Mouse (Mus musculus) cerebellum, adult 11 months (tissue): Measurements from ENCODE around the gene Ajap1.

Experiments
- DNase-seq: peaks from one replicate; pipeline ENCODE4 v3.0.0; 2022

Ajap1 gene

DNA sequence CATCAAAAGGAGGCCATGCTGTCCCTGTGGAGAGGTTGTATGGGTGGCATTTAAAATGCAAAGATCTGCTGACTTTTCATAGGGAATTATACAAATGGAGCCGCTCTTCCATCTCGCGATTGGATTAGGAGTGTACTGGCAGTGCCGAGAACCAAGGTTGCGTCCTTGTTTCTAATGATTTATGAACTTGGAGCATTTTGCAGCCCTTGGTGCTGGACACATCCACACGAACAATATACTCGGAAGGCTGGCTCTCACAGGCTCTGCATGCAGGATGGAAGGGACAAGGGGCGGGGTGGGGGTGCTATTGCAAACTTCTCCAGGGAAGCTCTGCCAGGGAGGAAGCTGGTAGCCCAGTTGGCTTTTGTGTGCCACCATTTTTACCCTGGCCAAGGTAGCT, 31.1 kb downstream of the Ajap1 start:
- DNase-seq = no peak

DNA sequence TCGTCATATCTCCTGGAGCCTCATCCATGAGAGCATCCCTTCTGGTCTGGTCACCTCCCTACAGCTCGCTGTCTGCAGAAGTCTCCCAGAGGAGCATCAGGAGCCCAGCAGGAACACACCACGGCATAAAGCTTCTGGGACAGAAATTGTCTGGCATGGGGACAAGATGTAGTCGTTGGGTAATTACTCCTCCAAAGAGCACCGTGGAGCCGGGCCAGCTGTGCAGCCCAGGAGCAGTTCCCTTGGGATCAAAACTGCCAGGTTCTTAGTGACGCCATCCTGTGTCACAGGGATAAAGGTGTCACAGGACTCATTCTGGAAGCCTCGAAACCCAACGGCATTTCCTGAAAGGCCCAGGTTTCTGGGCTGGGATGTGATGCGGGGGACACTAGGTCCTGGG, 40.1 kb downstream of the Ajap1 start:
- DNase-seq = no peak

DNA sequence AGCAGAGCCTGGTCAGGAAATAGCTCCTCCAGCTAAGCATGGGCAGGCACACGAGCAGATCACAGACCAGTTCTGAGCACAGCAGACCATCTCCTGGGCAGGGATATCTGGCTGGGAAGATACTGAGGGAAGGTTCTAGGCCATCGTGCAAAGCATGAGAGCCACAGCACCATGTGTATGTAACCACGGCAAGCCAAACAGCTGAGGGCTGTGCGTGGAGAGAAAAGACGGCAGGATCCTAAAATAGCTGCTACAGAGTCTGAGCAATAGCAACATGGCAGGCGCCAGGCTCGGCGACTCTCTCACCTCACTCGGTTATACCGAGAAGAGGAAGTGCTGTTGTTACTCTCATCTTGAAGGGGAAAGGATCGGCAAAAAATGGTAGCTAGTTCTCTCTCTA, 42.7 kb downstream of the Ajap1 start:
- DNase-seq = no peak

DNA sequence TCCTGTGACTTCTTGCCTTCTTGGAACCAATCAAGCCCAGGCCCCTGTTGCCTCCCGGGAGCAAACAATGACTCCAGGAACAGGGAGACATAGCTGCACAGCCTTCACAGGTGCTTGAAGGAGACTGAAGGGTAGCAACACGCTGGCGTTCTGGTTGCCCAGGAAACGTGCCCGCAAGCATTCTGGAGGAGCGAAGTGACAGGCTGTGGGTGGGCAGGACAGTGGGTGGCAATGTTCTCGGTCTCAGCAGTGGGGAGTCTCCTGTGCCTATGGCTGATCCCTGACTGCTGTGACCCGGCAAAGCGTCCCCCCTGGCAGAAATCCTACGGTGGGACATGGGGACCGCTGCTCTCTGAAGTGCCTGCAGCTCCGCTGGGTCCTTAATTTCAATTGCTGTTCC, 43.6 kb downstream of the Ajap1 start:
- DNase-seq = no peak

DNA sequence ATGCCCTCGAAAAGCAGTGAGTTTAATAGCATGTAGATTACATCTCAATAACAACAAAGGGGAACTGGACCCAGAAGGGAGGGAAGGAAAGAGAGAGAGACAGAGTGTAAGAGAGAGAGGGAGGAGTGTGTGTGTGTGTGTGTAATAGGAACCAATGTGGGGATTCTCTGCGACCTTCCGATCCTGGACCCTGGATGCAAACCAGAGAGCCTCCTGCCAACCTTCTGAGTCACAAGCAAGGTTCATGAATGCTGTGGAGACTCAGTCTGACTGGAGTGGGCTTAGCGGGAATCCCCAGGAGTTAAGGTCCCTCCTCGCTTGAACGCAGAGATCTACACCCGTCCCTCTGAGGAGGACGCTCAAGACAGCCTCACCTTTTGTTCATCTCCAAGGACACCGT, 45.4 kb downstream of the Ajap1 start:
- no peak for DNase-seq

DNA sequence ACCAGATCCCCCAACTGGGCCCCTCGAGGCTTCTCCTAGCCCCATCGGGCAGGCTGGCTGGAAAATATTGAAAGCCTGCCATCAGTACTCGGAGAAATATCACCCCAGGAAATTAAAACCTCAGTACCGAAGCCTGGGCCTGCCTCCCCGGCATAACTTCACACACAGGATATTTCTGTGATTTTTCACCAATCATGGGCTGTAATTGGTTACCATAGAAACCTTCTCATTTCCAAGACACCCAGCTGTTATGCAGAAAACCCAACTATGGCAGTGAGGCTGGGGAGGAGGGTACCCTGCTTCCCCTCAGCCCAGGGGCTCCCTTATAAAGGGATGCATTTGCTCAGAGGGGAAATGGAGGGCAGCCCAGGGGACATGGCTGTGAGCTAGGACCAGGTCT, 46.7 kb downstream of the Ajap1 start:
- DNase-seq = no peak

DNA sequence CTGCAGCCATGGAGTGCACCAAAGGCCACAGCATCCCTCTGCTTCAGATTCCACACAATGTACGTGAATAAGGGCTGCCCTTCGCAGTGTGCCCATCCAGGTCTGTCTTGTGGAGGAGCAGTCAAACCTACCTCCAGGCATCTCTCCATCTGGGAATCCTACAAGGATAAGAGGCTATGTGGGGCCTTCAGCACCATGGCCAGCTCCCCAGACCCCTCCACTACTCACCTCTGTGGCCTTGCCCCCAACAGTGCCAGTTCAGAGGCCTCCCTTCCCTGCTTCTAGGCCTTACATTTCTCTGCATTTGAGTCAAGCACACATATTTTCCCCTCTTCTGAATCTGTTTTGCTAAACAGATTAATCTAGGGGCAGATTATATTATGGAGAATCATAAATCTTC, 52.6 kb downstream of the Ajap1 start:
- DNase-seq = no peak

DNA sequence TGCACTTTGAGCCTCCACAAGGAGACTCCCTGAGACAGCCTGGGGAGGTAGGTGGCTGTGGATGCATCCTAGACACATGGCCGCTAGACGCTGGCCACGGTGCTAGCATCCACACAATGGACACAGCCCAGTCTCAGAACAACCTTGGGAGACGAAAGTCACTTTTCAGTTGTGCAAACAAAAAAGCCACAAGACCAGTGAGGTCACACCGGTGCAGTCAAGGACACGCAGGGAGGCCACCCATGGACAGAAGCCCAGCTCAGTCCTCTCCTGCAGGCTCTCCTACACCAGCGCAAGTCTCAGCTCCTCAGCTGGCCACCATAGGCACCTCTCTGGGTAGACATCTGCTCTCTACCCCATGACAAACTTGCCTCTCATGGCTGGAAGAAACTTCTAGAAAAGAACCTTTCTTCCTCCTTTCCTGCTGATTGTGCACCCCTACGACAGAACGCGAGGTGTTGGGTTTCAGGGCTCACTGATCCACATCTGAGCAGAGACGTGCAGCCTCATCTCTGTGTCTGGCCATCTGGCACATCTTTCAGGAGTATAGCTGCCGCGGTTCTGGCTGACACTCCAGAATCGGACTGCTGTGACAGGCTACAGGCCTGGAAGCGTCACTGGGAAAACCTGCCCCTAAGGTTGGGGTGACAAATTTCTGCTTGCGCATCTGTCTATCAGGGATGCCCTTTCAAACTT, 56.5 kb downstream of the Ajap1 start:
- DNase-seq = no peak

DNA sequence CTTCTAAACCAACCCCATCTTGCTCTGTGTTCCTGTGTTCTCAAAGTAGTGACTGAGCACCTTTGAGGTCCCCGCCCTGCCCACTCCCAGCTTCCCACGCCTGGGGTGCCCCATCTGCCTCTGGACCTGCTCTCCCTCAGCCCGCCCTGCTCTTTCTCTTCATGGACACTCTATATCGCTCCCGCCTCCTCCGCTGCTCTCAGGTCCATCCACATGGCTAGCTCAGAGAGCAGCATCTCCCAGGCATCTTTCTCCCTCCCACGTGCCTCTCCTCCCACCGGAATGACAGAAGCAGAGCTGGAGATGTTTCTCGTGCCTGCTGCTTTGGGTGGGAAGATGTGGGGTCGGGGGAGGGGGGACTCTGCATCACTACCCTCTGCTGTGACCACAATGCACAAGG, 58.3 kb downstream of the Ajap1 start:
- no peak for DNase-seq

DNA sequence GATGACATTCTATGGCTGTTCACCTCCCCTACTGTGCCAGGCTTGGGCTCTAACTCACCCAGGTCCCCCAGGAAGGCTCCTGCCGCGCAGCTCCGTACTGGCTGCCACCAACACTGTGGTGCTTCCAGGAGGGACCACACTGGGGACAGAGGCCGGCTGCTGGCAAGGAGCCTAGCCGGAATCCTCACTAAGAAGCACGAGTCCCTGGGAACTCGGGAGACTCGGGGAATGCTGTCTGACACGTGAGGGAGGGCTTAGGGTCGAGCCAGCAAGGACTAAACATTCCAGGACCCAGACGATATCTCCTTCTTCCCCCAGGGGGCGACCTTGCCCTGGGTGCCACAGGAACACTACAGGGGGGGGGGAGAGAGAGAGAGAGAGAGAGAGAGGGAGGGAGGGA, 64.7 kb downstream of the Ajap1 start:
- DNase-seq = no peak

DNA sequence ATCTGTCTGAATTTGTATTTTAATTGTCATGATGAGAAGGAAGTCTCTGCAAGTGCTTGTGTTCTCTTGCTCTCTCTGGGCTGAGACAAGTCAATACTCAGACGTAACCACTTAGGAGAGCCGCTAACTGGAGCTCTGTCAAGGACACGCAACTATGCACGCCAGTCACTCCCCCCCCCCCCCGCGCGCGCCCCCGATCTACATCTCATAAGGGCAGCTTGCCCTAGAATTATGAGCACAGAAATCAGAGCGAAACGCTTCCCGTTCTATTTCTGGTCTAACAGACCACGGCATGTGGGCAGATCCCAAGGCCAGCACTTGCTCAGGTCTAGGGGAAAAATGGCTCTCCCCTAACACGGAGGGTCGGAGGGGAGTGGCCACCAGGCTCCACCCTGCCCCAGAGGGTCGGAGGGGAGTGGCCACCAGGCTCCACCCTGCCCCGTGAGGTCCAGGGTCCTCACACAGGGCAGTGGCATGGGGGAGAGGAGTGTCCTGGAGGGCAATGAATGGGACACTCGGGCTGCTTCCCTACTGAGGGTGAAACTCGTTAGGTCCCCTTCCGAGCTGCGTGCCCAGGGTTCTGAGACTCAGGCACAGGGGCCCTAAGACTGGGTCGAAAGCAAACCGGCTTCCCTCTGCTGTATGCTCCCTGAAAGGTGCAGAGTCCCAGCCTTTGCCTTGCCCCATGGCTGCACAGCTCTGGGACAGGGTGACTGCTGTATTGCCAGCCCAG, 65.3 kb downstream of the Ajap1 start:
- no peak for DNase-seq

DNA sequence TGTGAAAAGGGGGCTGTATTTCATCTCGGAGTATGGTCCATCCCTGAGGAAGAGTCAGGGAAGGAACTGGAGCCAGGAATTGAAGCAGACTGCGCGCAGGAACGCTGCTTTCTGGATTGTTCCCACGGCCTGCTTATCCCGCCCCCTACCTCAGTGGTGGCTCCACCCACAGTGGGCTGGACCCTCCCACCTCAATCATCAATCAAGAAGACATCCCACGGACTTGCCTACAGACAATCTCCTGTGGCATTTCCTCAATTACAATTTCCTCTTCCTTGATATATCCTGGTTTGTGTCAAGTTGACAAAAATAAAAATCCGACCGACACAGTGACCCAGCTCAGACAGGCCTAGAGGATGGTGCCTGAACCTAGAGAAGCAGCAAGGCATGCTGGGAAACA, 66.5 kb downstream of the Ajap1 start:
- DNase-seq = no peak

DNA sequence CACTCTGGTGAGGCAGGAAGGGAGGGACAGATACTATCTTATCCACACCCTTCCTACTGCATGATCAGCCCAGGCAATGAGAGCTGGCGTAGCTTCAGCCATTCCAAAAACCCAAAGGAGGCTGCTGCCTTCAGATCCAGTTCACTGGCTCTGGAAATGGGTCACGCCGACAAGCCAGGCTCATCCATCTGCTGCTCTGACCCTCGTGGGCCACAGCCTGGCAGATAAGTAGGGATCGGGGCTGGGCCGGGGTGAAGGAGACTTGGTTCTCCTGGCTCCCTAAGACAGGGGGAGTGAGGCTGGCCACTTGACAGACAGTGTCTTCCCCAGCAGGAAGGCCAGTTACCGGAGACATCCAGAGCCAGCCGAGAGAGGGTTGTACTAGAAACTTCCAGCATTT, 84.2 kb downstream of the Ajap1 start:
- DNase-seq = peak; percentile 20

DNA sequence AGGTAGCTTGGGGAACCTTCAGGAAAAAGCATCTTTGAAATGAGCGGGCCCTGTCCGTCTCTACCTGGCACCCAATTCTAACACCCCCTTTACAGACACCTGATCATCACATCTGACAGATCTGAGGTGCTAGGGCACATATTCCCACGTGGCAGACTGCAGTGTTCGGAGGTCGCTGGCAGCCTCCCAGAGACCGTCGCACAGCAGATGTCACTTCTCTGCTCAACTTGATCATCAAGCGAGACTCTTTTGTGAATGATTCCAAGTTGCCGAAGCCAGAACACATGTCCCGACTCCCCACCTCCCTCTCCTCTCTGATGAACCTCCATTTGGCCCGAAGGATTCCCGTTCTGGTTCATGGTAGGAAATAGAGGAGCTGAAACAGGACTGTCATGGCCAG, 95.1 kb downstream of the Ajap1 start:
- no peak for DNase-seq

DNA sequence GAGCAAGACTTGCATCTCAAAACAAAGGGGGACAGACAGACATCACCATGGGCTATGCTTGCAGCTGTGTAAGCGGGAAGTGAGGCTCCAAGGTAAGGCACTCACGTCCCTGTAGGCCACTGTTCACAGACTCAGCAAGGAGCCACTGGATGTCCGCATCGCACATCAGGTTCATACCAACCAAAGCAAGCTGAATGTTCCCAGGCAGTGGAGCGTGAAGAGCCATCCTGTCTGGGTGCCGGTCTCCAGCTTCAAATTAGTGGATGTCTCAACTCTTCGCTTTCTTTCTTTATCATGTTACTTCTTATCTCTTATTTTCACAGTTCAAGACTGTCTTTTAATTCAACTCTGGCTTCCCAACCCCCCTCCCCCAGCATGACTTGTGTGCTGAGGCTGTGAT, 101.2 kb downstream of the Ajap1 start:
- DNase-seq = no peak

DNA sequence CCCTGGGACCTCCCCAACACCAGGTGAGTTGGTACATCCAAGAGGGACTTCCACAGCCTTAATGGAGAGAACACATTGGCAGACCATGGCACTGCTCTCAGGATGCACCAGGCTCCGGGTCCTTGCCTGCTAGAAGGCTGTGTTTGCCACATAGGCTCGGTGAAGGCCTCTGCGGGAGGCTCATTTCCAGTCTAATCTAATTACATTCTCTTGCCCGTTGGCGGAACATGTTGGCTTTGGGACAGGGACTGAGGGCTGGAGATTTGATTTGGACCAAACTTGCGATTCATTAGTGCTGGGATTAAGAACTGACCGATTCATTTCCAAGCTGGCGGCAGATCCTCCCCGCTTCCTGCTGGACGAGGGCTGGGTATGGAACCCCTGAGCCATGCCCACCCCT, 101.7 kb downstream of the Ajap1 start:
- DNase-seq = no peak

DNA sequence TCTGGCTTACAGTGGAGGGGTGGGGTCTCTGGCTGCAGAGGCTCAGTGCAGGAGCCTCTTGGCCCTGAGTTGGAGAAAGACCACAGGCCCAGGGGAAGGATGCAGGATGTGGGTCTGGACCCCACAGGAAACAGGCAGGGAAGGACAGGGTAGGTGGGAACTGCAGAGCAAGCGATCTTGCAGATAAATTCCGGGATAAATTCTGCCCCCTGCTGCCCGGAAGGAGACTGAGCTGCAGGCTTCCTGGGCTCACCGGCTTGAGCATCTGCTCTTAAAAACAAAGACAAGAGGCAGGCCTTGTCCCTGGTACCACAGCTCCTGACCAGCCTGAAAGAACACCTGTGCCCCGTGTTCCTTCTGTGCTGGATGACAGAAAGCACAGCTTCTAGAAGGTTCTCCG, 104.6 kb downstream of the Ajap1 start:
- DNase-seq = no peak

DNA sequence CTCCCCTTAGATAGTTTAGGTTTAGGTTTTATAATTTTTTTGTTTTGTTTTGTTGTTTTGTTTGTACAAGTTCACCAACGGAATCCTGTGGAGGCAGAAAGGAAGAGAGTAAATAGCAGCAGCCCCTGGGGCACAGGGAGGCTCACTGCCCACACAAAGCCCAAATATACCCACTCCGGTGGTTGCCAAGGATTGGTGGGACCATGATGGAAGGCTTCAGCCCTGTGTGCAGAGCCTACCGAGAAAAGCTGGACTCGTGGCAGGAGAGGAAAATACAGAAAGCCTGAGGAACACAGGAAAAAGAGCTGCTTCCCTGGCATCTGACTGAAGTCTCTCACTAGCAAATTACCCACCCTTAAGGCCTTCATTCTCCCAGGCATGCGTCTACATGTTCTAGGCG, 108.4 kb downstream of the Ajap1 start:
- DNase-seq = no peak

DNA sequence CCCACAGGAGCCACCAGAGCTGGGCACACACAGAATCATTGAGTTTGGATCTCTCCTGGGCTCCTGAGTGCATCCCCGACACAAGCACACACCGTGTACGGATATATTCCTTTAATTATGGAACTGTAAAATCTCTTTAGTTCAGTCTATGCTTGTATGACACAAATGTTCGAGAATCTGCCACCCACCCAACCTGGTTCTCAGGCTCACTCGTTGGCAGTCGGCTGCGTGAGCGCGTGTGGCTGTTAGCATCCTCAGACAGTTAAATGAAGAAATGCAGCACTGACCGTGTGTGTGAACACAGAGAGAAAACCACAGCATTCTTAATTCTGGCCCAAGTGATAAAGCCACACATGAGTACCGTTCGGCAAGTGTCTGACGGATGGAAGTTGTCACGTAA, 109.5 kb downstream of the Ajap1 start:
- DNase-seq = no peak

DNA sequence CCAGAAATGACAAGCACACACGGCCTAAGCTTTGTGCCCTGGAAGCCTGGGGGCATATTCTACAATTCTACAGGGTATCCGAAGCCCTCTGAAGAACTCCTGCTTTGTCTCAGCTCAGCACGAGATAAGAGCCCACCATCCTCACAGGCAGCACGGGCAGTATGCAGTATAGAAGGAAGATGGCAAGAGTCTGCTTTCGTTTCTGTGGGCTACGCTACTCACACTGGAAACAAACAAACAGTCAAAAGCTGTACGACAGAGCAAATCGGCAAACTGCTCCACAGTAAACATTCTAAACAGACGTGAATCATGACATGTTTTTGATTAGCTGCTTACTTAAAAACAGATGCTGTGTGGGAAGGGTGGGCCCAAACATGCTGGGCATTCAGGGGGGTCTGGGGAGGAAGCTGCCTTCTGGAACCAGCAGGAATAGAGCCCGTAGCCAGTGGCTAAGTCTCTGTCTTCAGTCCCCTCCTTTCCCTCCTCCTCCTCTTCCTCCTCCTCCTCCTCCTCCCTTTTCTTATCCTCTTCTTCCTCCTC, 113.9 kb downstream of the Ajap1 start:
- DNase-seq = no peak

DNA sequence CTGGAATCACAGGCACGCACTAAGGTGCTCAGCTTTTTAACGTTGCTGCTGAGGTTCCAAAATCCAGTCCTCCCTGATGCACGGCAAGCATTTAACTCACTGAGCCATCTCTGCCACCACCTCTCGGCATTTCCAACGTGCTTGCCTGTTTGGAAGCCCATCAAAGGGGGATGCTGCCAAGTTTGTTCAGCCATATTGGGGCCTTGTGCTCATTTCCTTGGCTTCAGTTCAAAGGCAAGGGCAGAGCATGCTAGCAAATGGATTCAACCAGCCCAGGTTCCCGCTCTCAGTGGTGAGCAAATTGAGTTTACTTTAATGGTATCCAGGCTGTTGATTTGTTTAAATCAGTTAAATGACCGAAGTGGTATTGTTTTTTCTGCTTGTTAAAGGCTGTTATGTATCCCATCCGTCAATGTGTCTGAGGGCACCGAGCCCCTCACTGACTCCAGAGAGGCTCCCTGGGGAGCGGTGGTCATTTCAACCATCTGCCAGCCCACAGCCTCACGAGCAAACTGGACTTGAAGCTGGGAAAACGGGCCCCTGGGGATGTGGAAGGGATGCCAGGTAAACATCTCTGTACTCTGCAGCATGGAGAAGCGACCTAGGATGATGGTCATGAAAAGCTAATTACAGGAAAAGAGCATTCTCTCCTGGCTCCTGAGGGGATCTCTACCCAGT, 121.6 kb downstream of the Ajap1 start:
- DNase-seq = peak; percentile 41

DNA sequence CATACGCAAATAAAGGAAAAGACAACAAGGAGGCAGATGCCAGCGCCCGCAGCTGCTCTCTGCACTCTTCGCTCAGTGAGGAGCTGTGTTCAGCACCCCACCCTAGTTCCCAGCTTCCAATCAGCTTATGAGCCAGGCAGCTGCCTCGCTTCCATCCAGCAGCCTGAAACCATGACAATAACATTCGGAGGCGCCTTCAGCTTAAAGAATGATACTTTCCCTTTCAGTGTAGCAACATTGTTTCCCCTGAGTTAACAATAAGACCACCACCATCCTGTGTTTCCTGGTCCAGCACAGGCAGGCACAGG, 124.4 kb downstream of the Ajap1 start:
- DNase-seq = no peak

DNA sequence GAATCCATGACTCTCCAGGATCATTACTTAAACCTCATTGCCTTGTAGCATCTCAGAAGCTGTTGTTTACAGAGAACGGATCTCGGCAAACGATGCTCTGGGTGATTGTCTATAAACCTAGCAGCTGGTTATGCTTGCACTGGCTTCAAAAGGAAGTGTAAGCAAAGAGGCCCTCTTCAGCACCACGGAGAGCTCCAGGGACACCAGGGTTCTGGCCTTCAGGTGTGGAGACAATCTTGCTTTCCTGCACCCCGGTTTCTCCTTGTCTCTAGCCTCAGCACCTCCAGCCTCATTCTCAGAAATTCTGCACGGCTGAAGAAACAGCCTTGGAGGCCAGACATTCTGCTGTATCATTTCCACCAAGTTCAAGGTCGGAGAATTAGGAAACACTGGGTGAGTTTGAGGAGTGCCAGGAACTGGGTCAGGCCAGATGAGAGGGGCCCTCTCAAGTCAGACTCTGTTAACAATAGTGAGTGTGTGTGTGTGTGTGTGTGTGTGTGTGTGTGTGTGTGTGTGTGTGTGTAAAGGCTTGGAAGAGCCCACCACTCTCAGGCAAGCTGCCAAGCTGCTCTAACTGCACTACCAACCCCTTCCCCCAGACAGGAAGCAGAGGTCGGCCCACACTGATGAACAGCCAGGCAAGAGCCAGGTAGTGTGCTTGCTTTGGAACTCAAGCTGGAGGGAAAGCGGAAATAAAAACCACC, 124.9 kb downstream of the Ajap1 start:
- no peak for DNase-seq

DNA sequence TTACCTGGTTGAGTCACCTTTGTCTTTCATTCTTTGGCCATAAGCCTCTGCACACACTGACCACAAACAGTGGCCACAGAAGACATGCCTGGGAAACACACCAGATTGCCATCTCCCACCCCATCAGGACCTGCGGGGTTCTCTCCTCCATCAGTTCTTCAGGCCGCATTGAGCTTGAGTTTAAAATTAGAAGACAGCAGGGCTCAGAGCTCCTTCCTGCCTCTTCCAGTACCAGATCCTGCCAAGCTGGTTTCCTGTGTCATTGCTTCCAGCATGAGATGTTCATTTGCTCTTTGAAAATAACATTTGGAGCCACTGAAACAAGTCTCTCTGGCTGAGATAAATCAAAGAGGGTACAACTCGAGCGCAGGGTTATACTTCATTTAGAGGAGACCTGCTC, 126.4 kb downstream of the Ajap1 start:
- DNase-seq = no peak
